Mouse (Mus musculus): ENCODE measurements around the gene Rap1b. TPM values are rescaled to one million over a fixed set of nuclear protein-coding genes. Genes with fewer than 3 reads are reported as not detected.

Rap1b gene
- polyA plus RNA-seq, 1 experiment: 54.9 TPM

DNA sequence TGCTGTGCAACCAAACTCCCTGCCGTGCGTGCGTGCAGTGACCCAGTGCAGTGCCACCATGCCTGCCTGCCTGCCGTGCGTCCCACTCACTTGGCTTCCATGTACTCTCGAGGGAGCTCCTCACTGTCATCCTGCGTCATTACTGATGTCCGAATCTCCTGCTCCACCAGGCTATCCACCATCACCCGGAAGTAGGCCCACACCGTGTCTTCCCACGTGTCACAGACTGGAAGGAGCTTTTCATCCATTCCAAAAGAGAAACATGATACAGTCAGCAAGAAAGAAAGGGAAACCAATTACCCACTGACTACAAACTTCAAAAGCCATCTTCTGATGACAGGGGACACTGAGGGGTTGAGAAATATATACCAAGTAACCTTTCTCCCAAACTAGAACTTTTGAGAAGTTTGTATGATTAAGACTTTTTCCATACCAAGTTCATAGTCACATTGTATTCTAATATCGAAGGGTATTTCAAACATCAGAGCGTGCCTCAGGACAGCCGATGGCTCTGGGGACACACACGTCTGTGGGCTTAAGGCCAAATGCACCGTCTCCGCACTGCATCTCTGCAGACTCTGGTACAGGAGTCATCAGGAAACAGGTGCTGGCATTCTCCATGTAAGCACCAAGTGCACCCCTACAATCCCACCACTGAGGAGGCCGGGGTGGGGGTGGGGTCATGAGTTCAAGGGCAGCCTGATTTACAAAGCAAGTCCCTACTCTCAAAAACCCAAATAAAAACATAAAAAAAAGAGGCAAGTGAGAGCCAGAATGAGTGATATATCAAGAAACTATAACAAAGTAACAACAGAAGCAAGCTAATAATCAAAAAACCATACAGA lies 75.3 kb downstream of the Rap1b start:
- Histone ChIP-seq H3K4me1 (ENCODE audit: control insufficient read depth, insufficient read depth, low read length) (no peaks in the 10 kb centered on the region), H3K27ac (ENCODE audit: insufficient read depth, low read length) (no peak overlapping the region), H3K4me3 (ENCODE audit: insufficient read depth, low read length) (no peak overlapping the region)
- no peak for TF ChIP-seq POLR2A (IDR thresholded peaks at IDR 0.05; ENCODE audit: extremely low read depth, insufficient read depth, low read length)
- no peak for TF ChIP-seq CTCF (IDR thresholded peaks at IDR 0.05; ENCODE audit: extremely low read depth, insufficient read depth, low read length)

DNA sequence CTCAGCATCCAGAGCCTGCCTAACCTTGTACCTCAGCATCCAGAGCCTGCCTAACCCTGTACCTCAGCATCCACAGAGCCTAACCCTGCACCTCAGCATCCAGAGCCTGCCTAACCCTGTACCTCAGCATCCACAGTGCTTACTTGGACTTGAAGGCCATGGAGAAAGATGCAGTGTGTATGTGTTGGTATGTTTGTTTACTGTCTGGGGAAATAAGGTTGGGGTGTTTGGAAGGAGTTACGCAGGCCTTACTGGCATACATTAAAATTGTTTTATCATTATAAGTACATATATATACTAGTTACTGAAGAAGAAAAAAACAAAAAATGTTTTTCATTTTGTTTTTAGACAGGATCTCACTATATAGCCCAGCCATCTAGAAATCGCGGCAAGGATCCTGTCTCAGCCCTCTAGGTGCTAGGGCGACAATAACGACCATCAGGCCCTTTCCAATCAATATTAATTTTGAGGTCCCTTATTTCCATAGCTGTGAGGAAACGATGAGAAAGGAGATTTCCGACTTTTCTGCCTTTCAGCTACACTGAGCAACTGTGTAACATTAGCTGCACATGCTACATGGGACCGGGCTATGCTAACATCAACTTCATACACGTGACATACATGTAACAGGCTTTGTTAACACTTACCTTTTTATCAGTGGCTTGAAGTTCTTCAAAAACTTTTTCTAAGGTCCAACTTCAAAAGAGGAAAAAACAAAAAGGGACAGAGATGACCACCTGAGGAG lies 76.1 kb downstream of the Rap1b start:
- no peak overlapping the region for H3K4me3 ChIP-seq (ENCODE audit: insufficient read depth, low read length)
- H3K4me1 ChIP-seq (ENCODE audit: control insufficient read depth, insufficient read depth, low read length): no peaks in the 10 kb centered on the region
- no peak overlapping the region for H3K27ac ChIP-seq (ENCODE audit: insufficient read depth, low read length)
- TF ChIP-seq POLR2A (IDR thresholded peaks at IDR 0.05; ENCODE audit: extremely low read depth, insufficient read depth, low read length): no peak
- TF ChIP-seq CTCF (IDR thresholded peaks at IDR 0.05; ENCODE audit: extremely low read depth, insufficient read depth, low read length): no peak

DNA sequence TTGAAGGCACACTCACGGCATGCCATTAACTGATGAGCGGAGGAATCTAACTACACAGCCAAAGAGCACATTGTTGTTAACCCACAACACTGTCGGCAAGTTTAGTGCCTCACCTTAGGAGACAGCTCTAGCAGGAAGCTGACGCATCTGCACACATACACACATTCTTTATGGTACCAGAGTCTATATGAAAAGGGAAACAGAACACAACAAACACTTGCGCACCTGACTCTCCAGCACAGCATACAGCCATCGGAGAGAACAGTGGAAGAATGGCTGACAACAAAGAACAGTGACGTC lies 77.7 kb downstream of the Rap1b start:
- TF ChIP-seq CTCF (IDR thresholded peaks at IDR 0.05; ENCODE audit: extremely low read depth, insufficient read depth, low read length) (no peak), POLR2A (IDR thresholded peaks at IDR 0.05; ENCODE audit: extremely low read depth, insufficient read depth, low read length) (no peak)
- Histone ChIP-seq H3K4me3 (ENCODE audit: insufficient read depth, low read length) (no peak overlapping the region), H3K4me1 (ENCODE audit: control insufficient read depth, insufficient read depth, low read length) (no peaks in the 10 kb centered on the region), H3K27ac (ENCODE audit: insufficient read depth, low read length) (no peak overlapping the region)

DNA sequence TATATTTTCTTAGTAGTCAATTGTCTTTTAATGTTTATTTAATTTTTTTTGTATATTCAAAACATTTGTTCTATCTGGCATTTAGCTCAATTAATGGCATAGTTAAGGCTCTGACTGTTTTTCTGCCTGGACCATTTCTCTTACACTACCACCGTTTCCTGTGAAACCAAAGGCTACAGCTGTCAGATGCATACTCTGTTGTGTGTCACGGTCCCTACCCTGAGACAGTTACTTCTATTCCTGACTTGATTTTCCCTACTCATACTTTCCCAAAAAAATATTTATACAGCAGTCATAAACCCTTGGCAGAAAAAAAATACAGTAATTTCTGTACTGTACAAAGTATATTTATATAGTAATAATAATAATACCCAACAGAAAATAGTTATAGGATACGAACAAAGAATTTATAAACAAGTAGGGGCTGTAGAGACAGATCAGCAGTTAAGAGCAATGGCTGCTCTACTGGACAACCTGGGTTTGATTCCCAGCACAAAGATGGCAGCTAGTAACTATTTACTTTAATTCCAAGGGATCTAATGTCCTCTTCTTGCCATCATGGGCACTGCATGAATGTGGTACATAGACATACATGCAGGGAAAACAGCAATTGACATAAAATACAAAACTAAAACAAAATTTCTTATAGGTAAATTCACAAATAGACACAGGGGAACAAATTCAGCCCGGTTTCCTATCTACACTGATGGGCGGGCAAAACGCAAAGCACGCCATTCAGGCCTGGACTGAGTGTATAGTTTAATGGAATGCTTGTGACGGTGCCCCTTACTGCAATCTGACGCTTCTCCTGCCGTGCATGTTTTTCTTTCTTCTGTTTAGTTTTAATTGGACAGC lies 78.3 kb downstream of the Rap1b start:
- no peak overlapping the region for H3K27ac ChIP-seq (ENCODE audit: insufficient read depth, low read length)
- TF ChIP-seq CTCF (IDR thresholded peaks at IDR 0.05; ENCODE audit: extremely low read depth, insufficient read depth, low read length): no peak
- no peak for TF ChIP-seq POLR2A (IDR thresholded peaks at IDR 0.05; ENCODE audit: extremely low read depth, insufficient read depth, low read length)
- H3K4me3 ChIP-seq (ENCODE audit: insufficient read depth, low read length): no peak overlapping the region
- no peaks in the 10 kb centered on the region for H3K4me1 ChIP-seq (ENCODE audit: control insufficient read depth, insufficient read depth, low read length)

DNA sequence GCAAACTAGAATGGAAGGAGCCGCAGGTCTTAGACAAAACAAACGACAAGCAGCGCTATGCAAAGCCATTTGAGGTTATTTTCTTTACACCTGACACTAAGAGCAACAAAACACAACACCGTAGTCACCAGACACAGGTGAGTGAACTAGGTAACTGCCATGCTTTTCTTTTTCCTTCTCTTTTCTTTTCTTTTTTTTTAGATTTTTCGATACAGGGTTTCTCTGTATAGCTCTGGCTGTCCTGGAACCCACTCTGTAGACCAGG lies 79.0 kb downstream of the Rap1b start:
- TF ChIP-seq CTCF (IDR thresholded peaks at IDR 0.05; ENCODE audit: extremely low read depth, insufficient read depth, low read length) (no peak), POLR2A (IDR thresholded peaks at IDR 0.05; ENCODE audit: extremely low read depth, insufficient read depth, low read length) (no peak)
- Histone ChIP-seq H3K4me3 (ENCODE audit: insufficient read depth, low read length) (no peak overlapping the region), H3K4me1 (ENCODE audit: control insufficient read depth, insufficient read depth, low read length) (no peaks in the 10 kb centered on the region), H3K27ac (ENCODE audit: insufficient read depth, low read length) (no peak overlapping the region)

DNA sequence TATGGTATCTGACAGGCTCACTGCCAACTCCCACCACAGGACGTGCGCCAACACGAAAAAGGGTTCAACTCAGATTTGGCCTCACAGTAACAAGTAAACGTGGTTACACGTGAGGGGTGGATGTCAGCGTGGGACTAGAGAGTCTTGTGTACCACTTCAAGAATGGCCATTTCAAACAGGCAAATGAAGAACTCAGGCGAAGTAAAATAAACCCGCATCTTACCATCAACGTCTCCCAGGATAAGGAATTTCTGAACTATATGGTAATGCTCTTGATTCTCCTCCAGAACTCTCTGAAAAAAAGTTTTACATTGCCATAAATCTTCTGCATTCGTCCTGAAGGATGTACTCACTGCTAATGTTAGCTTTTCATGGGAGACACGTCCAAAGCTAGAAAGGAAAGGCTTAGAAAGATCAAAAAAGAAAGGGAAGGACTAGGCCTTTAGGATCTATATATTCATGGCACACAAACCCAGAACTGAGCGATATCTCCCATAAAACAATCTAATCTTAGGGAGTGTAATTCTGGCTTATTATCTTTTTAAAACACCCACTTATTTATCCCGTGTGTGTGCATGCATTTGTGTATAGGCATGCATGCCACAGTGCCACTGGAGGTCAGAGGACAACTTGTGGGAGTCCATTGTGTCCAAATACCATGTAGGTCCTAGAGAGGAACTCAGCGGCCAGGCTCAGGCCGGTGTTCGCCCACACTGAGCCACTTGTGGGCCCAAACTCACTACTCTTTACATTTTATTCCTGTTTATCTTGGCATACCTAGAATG lies 79.5 kb downstream of the Rap1b start:
- TF ChIP-seq CTCF (IDR thresholded peaks at IDR 0.05; ENCODE audit: extremely low read depth, insufficient read depth, low read length): no peak
- no peak for TF ChIP-seq POLR2A (IDR thresholded peaks at IDR 0.05; ENCODE audit: extremely low read depth, insufficient read depth, low read length)
- H3K4me1 ChIP-seq (ENCODE audit: control insufficient read depth, insufficient read depth, low read length): no peaks in the 10 kb centered on the region

DNA sequence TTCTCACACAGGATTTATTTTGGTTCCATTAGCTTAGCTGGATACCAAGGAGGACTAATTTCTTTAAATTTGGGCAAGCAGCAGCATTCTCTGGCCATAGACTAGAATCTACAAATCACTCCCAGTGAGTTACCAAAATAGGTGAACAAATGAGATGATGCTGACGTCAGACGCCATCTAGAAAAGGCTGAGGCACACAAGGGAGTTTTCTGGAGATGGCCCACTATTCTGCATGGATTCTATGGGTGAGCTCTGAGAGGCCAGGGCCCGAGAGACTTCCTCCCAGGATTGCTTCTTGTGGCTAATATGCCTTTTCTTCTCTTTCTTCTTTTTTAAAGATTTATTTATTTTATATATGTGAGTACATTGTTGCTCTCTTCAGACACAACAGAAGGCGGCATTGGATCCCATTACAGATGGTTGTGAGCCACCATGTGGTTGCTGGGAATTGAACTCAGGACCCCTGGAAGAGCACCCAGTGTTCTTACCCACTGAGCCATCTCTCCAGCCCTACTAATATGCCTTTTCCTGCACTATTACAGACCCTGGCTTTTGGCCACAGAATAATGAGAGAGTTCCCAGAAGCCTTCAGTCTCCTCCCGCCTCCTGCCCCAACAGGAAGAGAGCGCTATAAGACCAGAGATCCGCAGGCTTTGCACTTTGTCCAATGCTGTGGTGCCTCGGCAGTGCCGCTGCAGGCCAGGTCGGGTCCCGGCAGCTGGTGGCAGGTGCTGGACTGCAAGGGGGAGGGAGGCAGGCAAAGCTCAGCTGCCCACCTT lies 80.5 kb downstream of the Rap1b start:
- no peak overlapping the region for H3K27ac ChIP-seq (ENCODE audit: insufficient read depth, low read length)
- TF ChIP-seq POLR2A (IDR thresholded peaks at IDR 0.05; ENCODE audit: extremely low read depth, insufficient read depth, low read length) (no peak), CTCF (IDR thresholded peaks at IDR 0.05; ENCODE audit: extremely low read depth, insufficient read depth, low read length) (no peak)
- H3K4me3 ChIP-seq (ENCODE audit: insufficient read depth, low read length): no peak overlapping the region
- no peaks in the 10 kb centered on the region for H3K4me1 ChIP-seq (ENCODE audit: control insufficient read depth, insufficient read depth, low read length)

More for the DNA sequence above, 79.5 kb downstream of the Rap1b start:
- Histone ChIP-seq H3K27ac (ENCODE audit: insufficient read depth, low read length) (no peak overlapping the region), H3K4me3 (ENCODE audit: insufficient read depth, low read length) (no peak overlapping the region)

DNA sequence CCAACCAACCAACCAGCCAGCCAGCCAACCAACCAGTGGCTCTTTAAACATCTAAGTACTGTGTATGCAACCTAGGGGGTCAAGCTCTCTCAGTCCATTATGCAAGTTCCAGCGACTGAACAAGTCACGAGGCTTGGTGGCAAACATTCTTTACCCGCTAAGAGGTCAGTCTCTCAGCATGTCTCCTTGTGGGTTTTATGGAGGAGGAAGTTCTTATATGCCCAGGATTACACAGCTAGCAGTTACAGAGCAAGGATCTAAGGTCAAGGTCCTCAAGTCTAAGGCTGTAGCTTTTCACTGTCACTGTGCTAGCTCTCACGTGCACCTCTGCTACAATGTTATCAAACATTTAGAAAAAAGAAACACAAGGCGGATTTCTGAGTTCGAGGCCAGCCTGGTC lies 81.2 kb downstream of the Rap1b start:
- TF ChIP-seq POLR2A (IDR thresholded peaks at IDR 0.05; ENCODE audit: extremely low read depth, insufficient read depth, low read length) (no peak), CTCF (IDR thresholded peaks at IDR 0.05; ENCODE audit: extremely low read depth, insufficient read depth, low read length) (no peak)
- H3K27ac ChIP-seq (ENCODE audit: insufficient read depth, low read length): no peak overlapping the region
- H3K4me3 ChIP-seq (ENCODE audit: insufficient read depth, low read length): no peak overlapping the region
- H3K4me1 ChIP-seq (ENCODE audit: control insufficient read depth, insufficient read depth, low read length): no peaks in the 10 kb centered on the region

Other genes with a start within 250 kb of the Rap1b start
- 6.6 and 8.0 TPM in 2 replicates for gene Cpm, start 216.5 kb downstream of the Rap1b start, polyA plus RNA-seq (2012; rRNA removed)
- gene Mdm2, start 135.3 kb downstream of the Rap1b start, polyA plus RNA-seq (2012; rRNA removed): 61.6 and 65.1 TPM in 2 replicates
- gene Slc35e3, start 99.7 kb downstream of the Rap1b start, polyA plus RNA-seq (2012; rRNA removed): 20.0 and 21.0 TPM in 2 replicates
- gene Nup107, start 53.3 kb downstream of the Rap1b start, polyA plus RNA-seq (2012; rRNA removed): 12.8 and 13.5 TPM in 2 replicates